Mouse (Mus musculus): ENCODE measurements around the gene Gsg1l.

Gene Gsg1l

DNA sequence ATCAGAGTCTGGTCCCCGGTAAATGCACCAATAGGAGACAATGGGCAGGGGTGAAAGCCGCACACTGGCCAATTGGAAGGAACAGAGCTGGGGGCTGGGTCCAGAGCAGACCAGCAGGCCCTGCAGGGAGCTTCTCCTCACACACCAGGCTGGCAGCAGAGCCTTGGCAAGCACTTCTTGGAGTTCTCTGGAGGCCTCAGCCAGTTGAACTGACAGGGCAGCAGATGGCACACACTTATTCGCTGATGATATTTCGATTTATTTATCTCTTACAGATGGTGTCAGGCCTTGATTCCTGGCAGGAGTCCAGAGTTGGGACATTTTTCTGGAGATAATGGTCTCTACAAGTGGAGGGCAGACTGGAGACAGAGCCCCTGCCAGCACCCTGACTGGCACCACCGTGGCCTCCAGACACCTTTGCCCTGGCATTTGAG lies 49.4 kb downstream of the Gsg1l start:
- no peak for DNase-seq (ENCODE audit: low read depth in 2 of 2, low spot score in 2 of 2)

DNA sequence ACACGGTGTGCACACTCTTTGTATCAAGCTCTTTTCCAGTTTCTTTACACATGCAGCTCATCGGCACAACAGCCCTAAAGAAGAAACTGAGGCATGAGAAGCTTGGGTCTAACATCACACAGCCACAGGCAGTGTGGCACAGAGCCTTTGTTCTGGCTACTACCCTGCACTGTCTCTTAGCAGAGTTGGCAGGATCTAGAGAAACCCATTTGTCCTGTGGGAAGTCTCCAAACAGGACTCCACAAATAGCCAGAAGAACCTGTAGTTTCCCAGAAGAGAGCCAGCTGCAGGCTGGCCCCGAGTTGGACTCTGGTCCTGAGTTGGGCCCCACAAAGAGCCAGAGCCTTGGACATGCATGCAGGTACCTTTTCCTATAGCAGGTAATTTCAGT lies 49.9 kb downstream of the Gsg1l start:
- no peak for DNase-seq (ENCODE audit: low read depth in 2 of 2, low spot score in 2 of 2)

- no peak for DNase-seq (ENCODE audit: low read depth in 2 of 2, low spot score in 2 of 2)
Observed at GRCm38 (mm10) chr7:126031598-126032364, 50.4 kb downstream of the Gsg1l start.

DNA sequence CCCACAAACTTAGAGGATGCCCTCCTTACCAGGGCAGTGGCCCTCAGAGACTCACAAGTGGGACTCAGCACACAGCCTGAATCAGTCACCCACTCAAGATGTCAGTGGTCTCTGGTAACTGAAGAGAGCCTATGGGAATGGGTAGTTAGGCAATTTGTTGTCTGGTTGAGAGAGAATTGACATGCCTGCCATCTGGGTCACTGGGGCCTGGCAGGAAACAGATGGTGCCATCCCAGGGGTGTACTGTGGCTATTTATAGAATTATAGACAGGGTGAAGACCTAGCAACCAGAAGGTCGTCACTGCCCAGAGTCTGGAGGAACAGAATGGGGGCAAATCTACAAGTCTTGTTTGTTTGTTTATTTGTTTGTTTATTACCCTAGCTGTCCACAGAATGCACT lies 54.8 kb downstream of the Gsg1l start:
- DNase-seq (ENCODE audit: low read depth in 2 of 2, low spot score in 2 of 2), result no peak

GRCm38 (mm10) chr7:126026600-126026999 lies 55.6 kb downstream of the Gsg1l start:
- no peak for DNase-seq (ENCODE audit: low read depth in 2 of 2, low spot score in 2 of 2)

DNA sequence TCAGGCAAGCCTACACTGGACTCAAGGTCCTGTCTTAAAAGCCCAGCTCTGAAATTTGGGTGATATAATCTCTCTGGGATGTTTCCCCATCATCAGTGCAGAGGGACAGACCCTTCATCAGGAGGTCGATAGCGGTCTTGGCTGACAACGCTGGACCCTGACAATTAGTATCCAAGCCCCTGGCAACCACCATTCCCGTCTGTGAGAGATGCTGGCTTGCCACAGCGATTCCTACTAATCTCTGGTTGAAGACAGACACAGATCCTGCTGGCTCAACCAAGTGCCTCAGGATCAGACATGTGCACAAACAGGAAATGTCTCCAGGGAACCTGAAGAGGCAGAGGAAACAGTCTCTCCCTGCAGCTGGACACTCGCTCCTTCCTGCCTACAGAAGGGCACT lies 62.2 kb downstream of the Gsg1l start:
- DNase-seq (ENCODE audit: low read depth in 2 of 2, low spot score in 2 of 2), result no peak

DNA sequence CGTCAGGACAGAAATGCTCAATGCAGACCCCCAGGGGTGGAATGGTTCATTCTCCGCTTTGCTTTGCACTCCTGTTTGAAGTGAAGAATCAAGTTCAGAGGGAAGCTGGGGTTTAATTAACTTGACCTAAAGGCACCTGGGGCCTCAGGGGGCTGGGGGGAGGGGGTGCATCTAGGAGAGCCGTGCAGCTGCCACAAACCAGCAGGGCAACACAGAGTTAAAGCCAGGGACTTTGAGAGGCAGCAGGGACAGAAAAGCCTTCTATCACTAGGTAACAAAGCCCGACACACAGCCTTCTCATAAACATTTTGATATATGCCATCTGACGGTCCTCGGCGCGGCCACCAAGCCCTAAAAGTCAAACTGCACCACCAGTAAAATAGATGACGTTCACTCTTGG lies 62.9 kb downstream of the Gsg1l start:
- DNase-seq (ENCODE audit: low read depth in 2 of 2, low spot score in 2 of 2), result no peak

GRCm38 (mm10) chr7:126017455-126017854 lies 64.8 kb downstream of the Gsg1l start:
- no peak for DNase-seq (ENCODE audit: low read depth in 2 of 2, low spot score in 2 of 2)

DNA sequence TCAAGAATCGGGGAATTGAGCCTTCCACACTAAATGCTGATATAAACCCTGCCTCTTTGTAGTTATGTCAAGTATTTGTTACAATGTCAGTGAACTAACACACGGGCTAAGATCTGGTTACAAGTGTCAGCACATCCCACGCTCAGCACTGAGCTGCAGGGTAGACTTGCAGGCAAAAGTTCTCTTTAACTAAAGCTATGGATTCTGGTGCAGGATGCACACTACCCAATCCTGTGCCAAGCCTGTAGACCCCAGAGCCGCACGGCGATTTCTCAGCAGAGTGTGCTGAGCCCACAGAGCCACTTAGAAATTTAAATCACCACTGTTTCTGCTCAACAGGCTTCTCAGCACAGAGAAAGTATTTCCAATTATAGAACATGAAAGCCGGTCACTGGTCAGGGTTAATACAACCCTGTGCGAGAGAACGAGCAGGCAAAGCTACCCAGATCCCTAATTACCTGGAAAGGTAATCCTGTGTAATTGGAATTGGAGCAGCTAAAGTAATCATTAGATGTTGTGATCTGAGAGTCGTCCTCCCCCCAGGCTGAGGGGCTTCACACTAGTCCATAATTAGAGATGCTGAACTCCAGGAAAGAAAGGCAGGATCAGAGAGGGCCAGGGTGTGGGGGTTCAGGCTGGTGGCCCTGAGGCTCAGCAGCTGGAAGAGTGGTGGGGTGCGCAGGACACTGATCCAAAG lies 69.7 kb downstream of the Gsg1l start:
- DNase-seq (ENCODE audit: low read depth in 2 of 2, low spot score in 2 of 2), result no peak

- no peak for DNase-seq (ENCODE audit: low read depth in 2 of 2, low spot score in 2 of 2)
Observed at GRCm38 (mm10) chr7:126008789-126009148, 73.4 kb downstream of the Gsg1l start.

DNA sequence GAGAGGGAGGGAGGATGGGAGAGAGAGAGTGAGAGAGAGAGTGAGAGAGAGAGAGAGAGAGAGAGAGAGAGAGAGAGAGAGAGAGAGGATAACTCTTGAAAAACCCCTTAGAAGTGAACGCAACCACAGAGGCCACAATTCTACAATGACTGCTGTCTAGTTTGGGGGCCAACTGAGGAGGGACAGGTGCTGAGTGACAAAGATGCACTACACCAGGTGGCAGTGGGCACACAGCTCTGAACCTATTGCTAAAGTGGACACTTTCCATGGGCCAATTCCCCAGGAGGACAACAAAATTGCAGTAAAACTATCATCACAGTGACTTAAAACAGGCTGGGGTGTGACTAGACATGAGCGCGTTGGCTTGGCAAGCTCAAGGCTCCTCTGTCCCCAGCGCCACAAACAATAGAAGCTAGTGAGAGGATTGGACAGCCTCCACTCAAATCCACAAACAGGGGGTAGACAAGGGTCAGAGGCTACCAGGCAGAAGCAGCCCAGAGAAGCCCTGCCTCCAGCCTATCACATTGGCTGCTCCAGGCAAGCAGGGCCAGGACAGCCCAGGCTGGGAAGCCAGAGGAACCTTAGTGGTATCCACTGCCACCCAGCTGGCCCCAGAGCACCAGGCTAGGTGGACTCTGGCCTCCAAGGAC lies 73.9 kb downstream of the Gsg1l start:
- DNase-seq (ENCODE audit: low read depth in 2 of 2, low spot score in 2 of 2), result no peak

- no peak for DNase-seq (ENCODE audit: low read depth in 2 of 2, low spot score in 2 of 2)
Observed at GRCm38 (mm10) chr7:126007132-126007910, 74.9 kb downstream of the Gsg1l start.

DNA sequence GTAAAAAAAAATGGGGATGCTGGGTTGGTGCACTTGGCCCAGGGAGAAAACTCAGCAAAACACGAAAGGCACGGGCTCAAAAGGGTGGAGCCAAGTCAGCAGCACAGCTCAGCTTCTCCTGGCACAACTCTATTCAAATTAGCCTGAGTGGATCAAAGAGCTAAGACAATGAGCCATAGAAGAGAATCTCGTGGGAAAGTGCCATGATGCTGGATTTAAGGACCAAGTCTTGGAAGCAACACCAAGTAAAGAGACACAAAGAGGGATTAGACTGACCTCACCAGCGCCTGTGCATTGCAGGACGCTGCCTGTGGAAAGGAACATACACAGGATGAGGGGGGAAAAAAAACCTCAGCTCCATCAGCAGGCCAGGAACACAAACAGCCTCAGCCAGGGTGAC lies 76.9 kb downstream of the Gsg1l start:
- DNase-seq (ENCODE audit: low read depth in 2 of 2, low spot score in 2 of 2), result no peak

DNA sequence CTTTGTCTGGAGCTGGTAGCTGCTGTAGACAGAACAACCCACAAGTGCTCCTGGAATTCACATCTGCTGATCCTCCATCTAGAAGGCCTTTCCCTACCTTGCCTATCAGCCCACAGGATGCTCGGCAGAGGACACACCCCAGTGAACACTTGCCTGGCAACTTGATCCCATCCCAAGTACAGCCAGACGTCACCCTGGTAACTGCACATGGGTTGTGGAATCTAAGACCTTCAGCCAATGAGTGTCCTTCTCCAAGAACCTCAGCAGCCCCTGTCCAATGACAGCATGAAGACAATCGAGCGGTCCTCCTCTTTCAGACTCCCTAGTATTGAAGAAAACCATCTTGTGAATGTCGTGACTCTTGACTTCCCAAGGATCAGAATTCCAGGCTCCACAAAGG lies 80.5 kb downstream of the Gsg1l start:
- no peak for DNase-seq (ENCODE audit: low read depth in 2 of 2, low spot score in 2 of 2)

- DNase-seq (ENCODE audit: low read depth in 2 of 2, low spot score in 2 of 2), result no peak
Observed at GRCm38 (mm10) chr7:125999921-126000320, 82.3 kb downstream of the Gsg1l start.

GRCm38 (mm10) chr7:125996151-125996550 lies 86.1 kb downstream of the Gsg1l start:
- no peak for DNase-seq (ENCODE audit: low read depth in 2 of 2, low spot score in 2 of 2)

- no peak for DNase-seq (ENCODE audit: low read depth in 2 of 2, low spot score in 2 of 2)
Observed at GRCm38 (mm10) chr7:125992356-125992891, 89.8 kb downstream of the Gsg1l start.

- DNase-seq (ENCODE audit: low read depth in 2 of 2, low spot score in 2 of 2), result no peak
Observed at GRCm38 (mm10) chr7:125991846-125992245, 90.4 kb downstream of the Gsg1l start.

DNA sequence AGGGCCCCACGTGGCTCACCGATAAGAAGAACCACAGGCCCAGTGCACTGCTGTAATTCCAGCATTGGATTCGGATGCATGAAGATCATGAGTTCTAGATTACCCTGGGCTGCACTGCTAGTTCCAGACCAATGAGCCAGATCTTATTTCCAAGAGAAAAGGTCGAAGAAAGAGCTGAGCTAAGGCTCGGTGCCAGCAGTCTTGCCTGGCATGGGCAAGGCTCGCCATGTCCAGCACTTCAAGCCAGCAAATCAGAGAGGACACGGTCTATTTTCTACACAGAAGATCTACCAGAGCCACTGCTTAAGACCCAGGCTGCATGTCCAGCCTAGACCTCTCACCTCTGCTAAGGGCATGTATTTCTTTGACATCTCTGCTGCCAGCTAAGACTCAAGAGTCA lies 92.2 kb downstream of the Gsg1l start:
- no peak for DNase-seq (ENCODE audit: low read depth in 2 of 2, low spot score in 2 of 2)

GRCm38 (mm10) chr7:125989489-125989888 lies 92.7 kb downstream of the Gsg1l start:
- no peak for DNase-seq (ENCODE audit: low read depth in 2 of 2, low spot score in 2 of 2)

DNA sequence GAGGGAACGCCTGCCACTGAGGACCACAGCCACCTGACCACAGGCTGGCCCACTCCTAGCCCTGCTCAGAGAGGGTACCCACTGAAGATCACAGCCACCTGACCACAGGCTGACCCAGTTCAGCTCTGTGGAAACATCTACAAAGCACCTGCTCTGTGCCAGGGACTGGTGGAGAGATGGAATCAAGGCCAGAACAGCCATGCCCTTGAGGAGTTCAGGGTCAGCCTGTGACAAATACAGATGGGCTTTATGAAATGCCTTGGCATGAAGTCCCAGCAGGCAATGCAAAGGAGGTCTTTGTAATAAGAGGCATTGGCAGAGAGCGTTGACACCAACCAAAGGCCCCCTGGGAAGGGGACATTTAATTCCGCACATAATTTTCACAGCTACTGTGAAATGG lies 93.9 kb downstream of the Gsg1l start:
- no peak for DNase-seq (ENCODE audit: low read depth in 2 of 2, low spot score in 2 of 2)
